Mouse (Mus musculus): ENCODE results near the gene Grin2b.

- TF ChIP-seq POLR2A (IDR thresholded peaks at IDR 0.05; ENCODE audit: extremely low read depth, insufficient read depth, low read length) (no peak), CTCF (IDR thresholded peaks at IDR 0.05; ENCODE audit: low read depth, low read length) (no peak)
Observed at GRCm38 (mm10) chr6:136172172-136172651, 1.1 kb downstream of the Grin2b start.
